Mouse (Mus musculus) ovary, postnatal 36 days (tissue): ENCODE measurements around the gene Foxm1.
A peak's percentile ranks its signal among the peaks of the same experiment; 100 is the strongest.
"Not testable (repeated sequence)": the region's sequence is repeated elsewhere in the genome, so short reads cannot be mapped to it uniquely, and the experiment has no call there.

Experiments
- DNase-seq: peaks from one replicate; pipeline ENCODE4 v3.0.0; 2022; ENCODE audit warnings: low spot score, mixed read lengths

The Foxm1 gene

DNA sequence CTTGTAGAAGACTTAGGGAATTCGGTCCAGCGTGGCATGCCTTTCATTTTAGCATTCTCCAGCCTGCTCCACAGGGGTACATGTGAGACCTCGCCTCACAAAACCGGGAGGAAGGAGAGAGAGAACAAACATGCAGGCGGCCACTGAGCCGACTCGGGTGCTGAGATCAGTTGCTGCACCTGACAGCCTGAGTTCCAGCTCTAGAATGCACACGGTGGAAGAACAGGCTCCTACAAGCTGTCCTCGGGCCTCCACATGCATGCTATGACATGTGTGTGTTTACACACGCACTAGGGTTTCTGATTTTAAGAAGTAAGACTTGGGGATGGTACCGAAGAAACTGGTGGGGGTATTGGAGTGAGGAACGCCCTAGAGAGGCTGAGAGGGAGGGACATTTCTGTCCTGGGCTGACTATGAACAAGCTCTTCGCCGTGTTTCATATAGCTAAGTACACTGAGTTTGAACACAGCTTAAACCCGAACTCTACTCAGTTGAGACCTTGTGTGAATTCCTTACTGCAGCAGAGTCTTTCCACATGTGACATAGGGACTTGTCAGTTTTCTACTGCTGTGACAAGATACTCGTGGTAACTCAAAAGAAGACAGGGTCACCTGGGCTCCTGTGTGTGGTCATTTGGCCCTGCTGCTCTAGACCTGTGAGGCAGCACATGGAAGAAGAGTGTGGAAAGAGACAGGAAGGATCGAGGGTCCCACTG lies 13.8 kb downstream of the Foxm1 start:
- DNase-seq = no peak

DNA sequence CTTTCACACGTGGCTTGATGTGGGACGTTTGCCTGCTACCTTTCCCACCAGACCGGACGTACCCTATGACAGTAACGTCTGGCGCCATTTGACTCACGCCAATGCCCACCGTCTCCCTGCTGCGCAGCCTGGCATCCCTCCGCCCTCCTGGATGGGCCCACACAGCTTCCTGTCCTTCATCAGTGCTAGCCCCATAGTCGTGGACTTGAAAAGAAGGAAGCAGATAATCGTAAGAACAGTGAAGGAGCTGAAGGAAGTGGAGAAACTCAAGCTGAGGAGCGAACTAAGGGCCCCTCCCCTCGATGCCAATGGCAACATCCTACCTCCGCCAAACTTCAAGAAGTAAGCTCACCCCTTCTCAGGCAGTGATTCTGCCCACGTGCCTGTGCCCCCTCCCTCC lies 16.9 kb downstream of the Foxm1 start:
- no peak for DNase-seq

DNA sequence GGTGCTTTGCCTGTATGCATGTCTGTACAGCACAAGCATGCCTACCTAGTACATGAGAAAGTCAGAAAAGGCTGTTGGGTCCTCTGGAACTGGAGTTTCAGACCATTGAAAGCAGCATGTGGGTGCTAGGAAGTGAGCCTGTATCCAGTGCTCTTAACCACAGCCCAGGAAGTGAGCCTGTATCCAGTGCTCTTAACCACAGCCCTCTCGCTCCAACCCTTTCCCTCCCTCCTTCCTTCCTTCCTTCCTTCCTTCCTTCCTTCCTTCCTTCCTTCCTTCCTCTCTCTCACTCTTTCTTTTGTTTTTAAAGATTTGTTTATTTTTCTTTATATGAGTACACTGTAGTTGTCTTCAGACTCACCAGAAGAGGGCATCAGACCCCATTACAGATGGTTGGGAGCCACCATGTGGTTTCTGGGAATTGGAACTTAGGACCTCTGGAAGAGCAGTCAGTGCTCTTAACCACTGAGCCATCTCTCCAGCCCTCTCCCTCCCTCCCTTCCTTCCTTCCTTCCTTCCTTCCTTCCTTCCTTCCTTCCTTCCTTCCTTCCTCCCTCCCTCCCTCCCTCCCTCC lies 17.9 kb downstream of the Foxm1 start:
- DNase-seq = not testable (repeated sequence)

- no peak for DNase-seq
These were observed 18.5 kb downstream of the Foxm1 start for GRCm38 (mm10) chr6:128381254-128381653.

GRCm38 (mm10) chr6:128383752-128384151 lies 21.0 kb downstream of the Foxm1 start:
- DNase-seq = no peak

- no peak for DNase-seq
These were observed 22.3 kb downstream of the Foxm1 start for GRCm38 (mm10) chr6:128385026-128385425.

DNA sequence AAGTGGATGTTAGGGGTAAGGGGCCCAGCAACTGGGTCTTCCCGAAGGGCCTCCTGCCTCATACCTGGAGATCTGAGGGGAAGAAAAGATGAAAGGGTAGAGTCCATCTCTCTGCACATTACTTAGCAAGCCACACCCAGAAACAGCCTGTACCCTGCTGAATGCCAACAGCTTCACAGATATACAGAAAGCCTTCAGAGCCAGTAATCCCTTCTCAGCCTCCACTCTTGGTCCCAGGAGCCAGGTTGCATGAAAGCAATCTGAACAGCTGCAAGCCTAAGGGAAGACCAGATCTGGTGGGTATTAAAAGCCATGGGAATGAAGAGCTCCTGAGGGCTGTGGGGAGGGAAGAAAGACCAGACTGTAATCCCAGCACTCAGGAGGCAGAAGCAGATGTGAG lies 26.4 kb downstream of the Foxm1 start:
- no peak for DNase-seq

DNA sequence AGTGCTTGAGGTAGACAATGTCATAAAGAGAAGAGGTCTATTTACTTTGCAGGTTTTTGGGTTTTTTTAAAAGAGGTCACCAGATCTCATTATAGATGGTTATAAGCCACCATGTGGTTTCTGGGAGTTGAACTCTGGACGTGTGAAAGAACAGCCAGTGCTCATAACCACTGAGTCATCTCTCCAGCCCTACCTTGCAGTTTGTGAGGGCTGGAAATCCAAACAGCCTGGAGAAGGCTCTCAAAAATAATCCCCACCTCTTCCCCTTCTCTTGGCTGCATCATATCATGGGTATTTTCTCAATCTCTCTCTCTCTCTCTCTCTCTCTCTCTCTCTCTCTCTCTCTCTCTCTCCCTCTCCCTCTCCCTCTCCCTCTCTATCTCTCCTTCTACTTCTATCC lies 27.9 kb downstream of the Foxm1 start:
- no peak for DNase-seq

GRCm38 (mm10) chr6:128397574-128398261 lies 35.0 kb downstream of the Foxm1 start:
- no peak for DNase-seq

GRCm38 (mm10) chr6:128398996-128399395 lies 36.2 kb downstream of the Foxm1 start, which contains the start of gene Nrip2:
Nrip2 (plus strand) TSS chr6:128399296.
- DNase-seq = no peak

DNA sequence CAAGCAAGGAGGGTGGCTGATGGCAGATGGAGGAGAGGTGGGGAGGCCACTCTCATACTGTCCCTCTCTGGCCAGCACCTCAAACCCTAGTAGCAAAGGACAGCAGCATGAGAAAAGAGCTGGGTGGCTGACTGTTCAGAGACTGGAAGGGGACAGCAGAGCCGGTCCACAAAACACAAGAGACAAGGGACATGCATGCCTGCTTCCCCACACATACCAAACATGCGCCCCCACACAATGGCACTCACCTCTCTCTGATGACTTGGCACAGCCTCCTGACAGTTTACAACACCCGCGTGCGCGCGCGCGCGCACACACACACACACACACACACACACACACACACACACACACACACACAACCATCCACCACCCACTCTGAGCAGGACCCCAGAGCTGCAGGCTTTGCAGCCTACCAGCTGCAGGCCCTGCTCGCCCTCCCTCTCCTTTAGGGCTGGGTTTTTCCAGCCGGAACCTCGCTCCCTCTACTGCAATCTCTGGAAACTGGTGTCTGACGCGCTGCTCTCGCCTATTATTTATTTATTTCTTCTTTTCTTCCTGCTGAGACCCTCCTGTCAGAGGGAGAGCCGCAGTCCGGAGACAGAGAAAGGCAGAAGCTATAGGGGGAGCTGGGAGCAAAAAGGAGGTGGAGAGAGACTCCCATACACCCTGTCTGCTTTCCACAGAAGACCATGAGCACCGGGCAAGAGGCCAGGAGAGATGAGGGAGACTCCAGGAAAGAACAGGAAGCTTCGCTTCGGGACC lies 36.8 kb downstream of the Foxm1 start:
- peak; percentile 60 for DNase-seq

- DNase-seq = no peak
These were observed 41.9 kb downstream of the Foxm1 start for GRCm38 (mm10) chr6:128404708-128405107.

GRCm38 (mm10) chr6:128408544-128409125 lies 45.9 kb downstream of the Foxm1 start:
- no peak for DNase-seq

DNA sequence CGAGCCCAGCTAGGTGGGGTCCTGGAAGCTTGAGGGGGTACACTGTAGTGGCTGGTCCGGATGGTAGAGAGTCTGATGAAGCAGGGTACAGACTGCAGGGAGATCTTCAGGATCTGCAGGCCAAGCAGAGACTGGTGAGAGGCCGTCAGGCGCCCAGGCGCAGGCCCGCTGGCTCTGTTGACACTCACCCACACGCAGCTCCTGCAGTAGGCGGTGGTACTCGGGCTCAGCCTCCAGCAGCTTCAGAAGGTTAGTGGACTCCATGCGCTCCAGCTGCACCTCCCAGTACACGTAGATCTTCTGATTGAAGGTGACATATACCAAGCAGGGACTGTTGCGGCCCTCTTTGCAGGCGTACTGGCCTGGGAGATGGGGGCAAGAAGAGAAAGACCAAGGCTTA lies 47.5 kb downstream of the Foxm1 start:
- DNase-seq = no peak

GRCm38 (mm10) chr6:128411115-128411514 lies 48.3 kb downstream of the Foxm1 start:
- DNase-seq = peak; percentile 69

GRCm38 (mm10) chr6:128416169-128416568 lies 53.4 kb downstream of the Foxm1 start:
- DNase-seq = no peak

DNA sequence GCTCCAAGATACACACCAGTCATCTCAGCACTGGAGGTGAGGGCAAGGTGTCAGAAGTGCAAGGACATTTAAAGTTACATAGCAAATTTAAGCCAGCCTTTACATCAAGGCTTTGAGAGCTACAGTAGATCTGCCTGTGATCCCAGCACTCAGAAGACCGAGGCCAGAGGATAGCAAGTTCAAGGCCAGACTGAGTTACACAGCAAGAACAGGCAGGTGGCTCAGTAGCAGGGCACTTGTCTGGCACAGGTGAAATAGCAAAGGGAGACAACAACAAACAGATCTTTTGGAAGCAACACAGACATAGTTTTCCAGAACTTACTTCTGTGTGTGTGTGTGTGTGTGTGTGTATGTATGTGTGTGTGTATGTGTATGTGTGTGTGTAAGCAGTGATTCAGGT lies 55.3 kb downstream of the Foxm1 start:
- DNase-seq = no peak

- DNase-seq = no peak
These were observed 58.3 kb downstream of the Foxm1 start for GRCm38 (mm10) chr6:128421036-128421435.

- DNase-seq = no peak
These were observed 58.7 kb downstream of the Foxm1 start for GRCm38 (mm10) chr6:128421480-128421879.

GRCm38 (mm10) chr6:128423496-128424268 lies 60.9 kb downstream of the Foxm1 start:
- no peak for DNase-seq

- DNase-seq = peak; percentile 94
These were observed 61.7 kb downstream of the Foxm1 start, which contains the start of gene Itfg2 for GRCm38 (mm10) chr6:128424269-128425019. Itfg2 (minus strand) TSS chr6:128424931.
